Mouse (Mus musculus) lung, postnatal 0 days (tissue): ENCODE data around the gene Cfap97.

Experiments
- CTCF ChIP-seq: IDR thresholded peaks from 2 replicates; pipeline ENCODE4 v1.5.1; 2016; ENCODE audit warnings: antibody characterized with exemption, mild to moderate bottlenecking
- EP300 ChIP-seq: IDR thresholded peaks from 2 replicates; pipeline ENCODE4 v1.6.1; 2016; ENCODE audit warnings: antibody characterized with exemption, mild to moderate bottlenecking, control low read depth

- no peak for TF ChIP-seq CTCF
- TF ChIP-seq EP300, result no peak
Observed at GRCm38 (mm10) chr8:46146173-46146572, 5.4 kb upstream of the Cfap97 start.
